Mouse (Mus musculus) cerebellum, adult 2 months (tissue): ENCODE measurements around the gene Nfic. TPM values are rescaled to one million over a fixed set of nuclear protein-coding genes. Genes with fewer than 3 reads are reported as not detected.

Experiments used
- DNase-seq, 2 experiments: peaks; one replicate each; pipeline ENCODE4 v3.0.0; 2021
- H3K27ac ChIP-seq: fragments of 200-500 bp; 2 replicates; pipeline ENCODE4 v1.5.1; 2012; ENCODE audit warnings: low read length, control low read depth, inconsistent platforms; ENCODE audit not compliant: insufficient read depth
- H3K27me3 ChIP-seq: fragments of 200-500 bp; 2 replicates; pipeline ENCODE4 v1.6.1; 2012; ENCODE audit warnings: inconsistent platforms, mild to moderate bottlenecking, low read length, moderate library complexity; ENCODE audit not compliant: control insufficient read depth, insufficient read depth
- H3K4me1 ChIP-seq: fragments of 200-500 bp; 2 replicates; pipeline ENCODE4 v1.6.1; 2011; ENCODE audit warnings: low read length; ENCODE audit not compliant: control insufficient read depth, insufficient read depth
- H3K4me3 ChIP-seq: fragments of 200-500 bp; replicated peaks from 2 replicates; pipeline ENCODE3; 2011; ENCODE audit warnings: mild to moderate bottlenecking, low read depth, low read length, control low read depth; ENCODE audit not compliant: insufficient read depth
- CTCF ChIP-seq: fragments of 200-500 bp; IDR thresholded peaks from 2 replicates; pipeline ENCODE4 v1.5.1; 2011; ENCODE audit warnings: low read depth, mild to moderate bottlenecking, control low read depth, low read length, moderate library complexity, borderline replicate concordance; ENCODE audit not compliant: insufficient read depth
- POLR2A ChIP-seq: fragments of 200-500 bp; IDR thresholded peaks from 2 replicates; pipeline ENCODE4 v1.6.1; 2011; ENCODE audit warnings: low read length, control low read depth, borderline replicate concordance; ENCODE audit not compliant: insufficient read depth
- WGBS: fragments of 180-500 bp; shearing (Covaris S2); methylation state at CpG from one replicate; pipeline ENCODE4 v1.1.7; 2018; 5-methylcytosine and 5-hydroxymethylcytosine counted together
- polyA plus RNA-seq: library from polyadenylated mRNA; depleted of rRNA; stranded (reverse); fragments of >200 nt; gene quantifications from 2 replicates; pipeline ENCODE4 v1.2.3, GENCODE M21; 2012

The Nfic gene
- polyA plus RNA-seq, 1 experiment, result 103 TPM

DNA sequence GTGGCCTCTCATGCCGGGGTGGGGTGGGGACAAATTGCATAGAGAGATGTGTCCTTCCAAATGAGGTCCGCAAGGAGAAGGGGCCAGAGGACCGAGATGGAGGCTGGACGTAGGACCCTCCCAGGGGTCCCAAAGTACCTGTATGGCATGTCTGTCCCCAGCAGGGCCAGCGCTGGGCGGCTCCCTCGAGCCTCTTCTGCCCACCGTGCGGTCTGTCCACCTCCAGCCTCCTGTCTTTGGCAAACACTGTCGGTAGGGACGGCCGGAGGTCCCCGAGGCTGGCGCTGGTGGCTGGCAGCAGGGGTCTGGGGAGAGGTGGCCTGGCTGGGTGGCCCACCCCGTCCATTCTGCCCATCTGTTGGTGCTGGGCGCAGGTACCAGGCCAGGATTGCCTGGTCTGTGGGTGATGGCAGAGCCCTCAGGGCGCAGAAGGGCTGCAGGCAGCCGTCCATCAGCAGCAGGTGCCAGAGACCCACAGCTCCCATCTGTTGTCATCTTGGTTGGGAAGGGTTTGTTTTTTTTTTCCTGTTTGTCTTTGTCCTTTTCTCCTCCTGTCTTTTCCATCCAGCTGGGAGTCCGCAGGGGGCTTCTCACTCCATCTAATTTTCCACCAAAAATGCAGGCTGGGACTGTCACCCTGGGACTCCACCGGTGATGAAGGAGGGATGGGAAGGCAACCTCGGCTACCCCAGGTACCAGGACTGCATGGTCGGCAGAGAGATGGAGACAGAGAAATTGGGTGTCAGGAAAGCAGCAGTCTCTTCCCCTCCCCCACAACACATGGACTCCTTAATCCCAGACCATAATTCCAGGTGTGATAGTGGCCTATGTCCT lies 54.8 kb downstream of the Nfic start:
- H3K4me1 ChIP-seq, result peaks cover 65% of the 10 kb centered on the region
- H3K27ac ChIP-seq, result peak overlapping the region; percentile 86
- peak; percentile 93 to 94 for DNase-seq
- H3K27me3 ChIP-seq, result no peaks in the 10 kb centered on the region
- TF ChIP-seq CTCF (no peak), POLR2A (no peak)
- WGBS, result 10% methylated on average over 22 of the region's 22 CpGs
- no peak overlapping the region for H3K4me3 ChIP-seq

GRCm38 (mm10) chr10:81399798-81400308 lies 55.6 kb downstream of the Nfic start:
- H3K4me3 ChIP-seq, result no peak overlapping the region
- no peaks in the 10 kb centered on the region for H3K27me3 ChIP-seq
- no peak for DNase-seq
- 38% methylated on average over 18 of the region's 18 CpGs for WGBS
- H3K4me1 ChIP-seq, result peaks cover 67% of the 10 kb centered on the region
- peak overlapping the region; percentile 86 for H3K27ac ChIP-seq
- TF ChIP-seq POLR2A, result no peak
- no peak for TF ChIP-seq CTCF

GRCm38 (mm10) chr10:81399296-81399695 lies 56.1 kb downstream of the Nfic start:
- Histone ChIP-seq H3K4me1 (peaks cover 67% of the 10 kb centered on the region), H3K4me3 (no peak overlapping the region)

GRCm38 (mm10) chr10:81396749-81397148 lies 58.7 kb downstream of the Nfic start:
- Histone ChIP-seq H3K4me1 (peaks cover 60% of the 10 kb centered on the region), H3K27me3 (no peaks in the 10 kb centered on the region), H3K4me3 (no peak overlapping the region), H3K27ac (no peak overlapping the region)
- TF ChIP-seq CTCF, result no peak
- TF ChIP-seq POLR2A, result no peak
- DNase-seq, result peak in 1 of 2 experiments; percentile 45
- 60% methylated on average over 5 of the region's 5 CpGs for WGBS

More at GRCm38 (mm10) chr10:81399296-81399695, 56.1 kb downstream of the Nfic start:
- H3K27me3 ChIP-seq, result no peaks in the 10 kb centered on the region
- no peak overlapping the region for H3K27ac ChIP-seq
- 13% methylated on average over 5 of the region's 5 CpGs for WGBS
- TF ChIP-seq POLR2A, result no peak
- TF ChIP-seq CTCF, result no peak
- peak in 1 of 2 experiments; percentile 53 for DNase-seq

- Histone ChIP-seq H3K27ac (no peak overlapping the region), H3K27me3 (no peaks in the 10 kb centered on the region), H3K4me3 (no peak overlapping the region), H3K4me1 (peaks cover 51% of the 10 kb centered on the region)
- 34% methylated on average over 4 of the region's 4 CpGs for WGBS
- DNase-seq, result peak in 1 of 2 experiments; percentile 50
- TF ChIP-seq POLR2A (no peak), CTCF (no peak)
These were observed 59.6 kb downstream of the Nfic start for GRCm38 (mm10) chr10:81395865-81396264.

GRCm38 (mm10) chr10:81395127-81395526 lies 60.3 kb downstream of the Nfic start:
- H3K27ac ChIP-seq, result no peak overlapping the region
- 9% methylated on average over 5 of the region's 5 CpGs for WGBS
- peak; percentile 61 to 79 for DNase-seq
- no peaks in the 10 kb centered on the region for H3K27me3 ChIP-seq
- TF ChIP-seq POLR2A (no peak), CTCF (peak; percentile 93)
- H3K4me1 ChIP-seq, result peaks cover 46% of the 10 kb centered on the region
- no peak overlapping the region for H3K4me3 ChIP-seq

DNA sequence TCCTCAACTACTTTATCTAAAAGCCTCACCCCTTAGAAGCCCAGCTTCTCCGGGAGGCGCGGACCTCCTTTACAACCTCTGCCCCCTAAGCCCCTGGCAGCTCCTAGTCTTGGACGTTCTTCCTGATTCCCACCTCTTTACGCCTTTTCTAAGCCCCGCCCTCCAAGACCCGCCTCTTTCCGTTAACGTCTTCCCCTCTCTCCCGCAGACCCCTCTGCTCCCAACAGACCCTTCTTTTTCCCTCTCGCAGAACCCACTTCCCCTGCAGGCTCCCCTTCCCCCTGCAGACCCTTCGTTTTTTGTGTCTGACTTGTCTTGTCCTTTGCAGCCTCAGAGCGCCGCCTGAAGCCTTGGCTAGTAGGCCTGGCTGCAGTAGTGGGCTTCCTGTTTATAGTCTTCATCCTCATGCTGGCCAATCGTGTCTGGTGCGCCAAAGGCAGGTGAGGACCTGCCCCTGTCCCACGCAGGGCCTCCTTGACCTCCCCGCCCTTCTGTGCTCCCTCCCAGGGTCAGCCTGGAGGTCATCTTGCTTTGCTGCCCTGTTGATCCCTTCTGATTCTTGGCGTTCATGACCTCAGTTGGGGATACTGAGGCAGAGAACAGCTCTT lies 61.9 kb downstream of the Nfic start:
- TF ChIP-seq POLR2A, result no peak
- no peak for TF ChIP-seq CTCF
- Histone ChIP-seq H3K4me1 (peaks cover 34% of the 10 kb centered on the region), H3K27me3 (no peaks in the 10 kb centered on the region), H3K27ac (no peak overlapping the region), H3K4me3 (no peak overlapping the region)
- WGBS, result 16% methylated on average over 19 of the region's 19 CpGs
- no peak for DNase-seq
